Mouse (Mus musculus) cortical plate, adult 2 months (tissue): ENCODE results near the gene Pgf.

Source experiments
- CTCF ChIP-seq: fragments of 200-500 bp; IDR thresholded peaks from 2 replicates; pipeline ENCODE4 v1.5.1; 2011; ENCODE audit warnings: mild to moderate bottlenecking, control low read depth, low read length; ENCODE audit not compliant: insufficient read depth; ENCODE audit errors: extremely low read depth
- POLR2A ChIP-seq: fragments of 200-500 bp; IDR thresholded peaks from 2 replicates; pipeline ENCODE4 v1.6.1; 2011; ENCODE audit warnings: mild to moderate bottlenecking, low read length, control low read depth; ENCODE audit not compliant: insufficient read depth; ENCODE audit errors: extremely low read depth

DNA sequence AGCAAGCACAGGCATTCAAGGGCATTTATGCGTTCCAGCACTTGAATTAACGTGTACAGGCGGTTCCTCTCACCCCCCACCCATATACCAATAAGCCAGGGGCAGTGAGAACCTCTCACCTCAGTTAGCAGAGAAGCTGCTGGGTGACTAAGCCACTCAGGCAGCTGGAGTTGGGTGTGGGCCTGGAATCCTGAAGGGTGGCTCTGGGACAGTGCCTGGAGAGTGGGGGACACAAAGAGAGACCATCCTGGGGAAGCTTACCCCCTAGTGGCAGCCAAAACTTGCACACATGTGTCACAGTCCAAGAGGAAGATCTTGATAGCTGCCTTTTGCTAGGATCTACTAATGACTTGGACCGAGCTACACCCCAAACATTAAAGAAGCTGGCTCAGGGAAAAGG is 41.0 kb downstream of the Pgf start:
- no peak for TF ChIP-seq CTCF
- no peak for TF ChIP-seq POLR2A
